Mouse (Mus musculus) embryo, embryonic 9.5 days (tissue): ENCODE data around the gene Clint1.

Source experiments
- DNase-seq: peaks from one replicate; pipeline ENCODE4 v3.0.0-alpha.2; 2017; ENCODE audit errors: extremely low spot score

The Clint1 gene

GRCm38 (mm10) chr11:45884029-45884428 is 32.2 kb downstream of the Clint1 start:
- DNase-seq = no peak

- DNase-seq = no peak
Observed at GRCm38 (mm10) chr11:45885606-45886230, 33.9 kb downstream of the Clint1 start.

GRCm38 (mm10) chr11:45886596-45886995 is 34.7 kb downstream of the Clint1 start:
- no peak for DNase-seq

- no peak for DNase-seq
Observed at GRCm38 (mm10) chr11:45888471-45889030, 36.7 kb downstream of the Clint1 start.

GRCm38 (mm10) chr11:45889981-45890380 is 38.1 kb downstream of the Clint1 start:
- DNase-seq = no peak

DNA sequence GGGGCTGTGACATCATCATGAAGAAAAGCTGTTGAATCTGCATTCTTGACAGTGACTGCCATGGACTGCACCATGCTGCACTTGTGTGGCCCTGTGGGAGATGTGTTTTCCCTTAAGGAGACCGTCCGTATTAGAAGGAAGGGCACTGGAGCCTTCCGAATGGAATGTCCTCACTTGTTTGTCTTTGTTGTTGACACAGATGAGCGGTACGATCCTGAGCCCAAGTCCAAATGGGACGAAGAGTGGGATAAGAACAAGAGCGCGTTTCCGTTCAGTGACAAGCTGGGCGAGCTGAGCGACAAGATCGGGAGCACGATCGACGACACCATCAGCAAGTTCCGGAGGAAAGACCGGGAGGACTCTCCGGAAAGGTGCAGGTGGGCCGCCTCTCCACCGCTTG is 38.6 kb downstream of the Clint1 start:
- DNase-seq = no peak

GRCm38 (mm10) chr11:45892861-45893360 is 41.1 kb downstream of the Clint1 start:
- DNase-seq = no peak

GRCm38 (mm10) chr11:45897392-45897791 is 45.5 kb downstream of the Clint1 start:
- DNase-seq = no peak

DNA sequence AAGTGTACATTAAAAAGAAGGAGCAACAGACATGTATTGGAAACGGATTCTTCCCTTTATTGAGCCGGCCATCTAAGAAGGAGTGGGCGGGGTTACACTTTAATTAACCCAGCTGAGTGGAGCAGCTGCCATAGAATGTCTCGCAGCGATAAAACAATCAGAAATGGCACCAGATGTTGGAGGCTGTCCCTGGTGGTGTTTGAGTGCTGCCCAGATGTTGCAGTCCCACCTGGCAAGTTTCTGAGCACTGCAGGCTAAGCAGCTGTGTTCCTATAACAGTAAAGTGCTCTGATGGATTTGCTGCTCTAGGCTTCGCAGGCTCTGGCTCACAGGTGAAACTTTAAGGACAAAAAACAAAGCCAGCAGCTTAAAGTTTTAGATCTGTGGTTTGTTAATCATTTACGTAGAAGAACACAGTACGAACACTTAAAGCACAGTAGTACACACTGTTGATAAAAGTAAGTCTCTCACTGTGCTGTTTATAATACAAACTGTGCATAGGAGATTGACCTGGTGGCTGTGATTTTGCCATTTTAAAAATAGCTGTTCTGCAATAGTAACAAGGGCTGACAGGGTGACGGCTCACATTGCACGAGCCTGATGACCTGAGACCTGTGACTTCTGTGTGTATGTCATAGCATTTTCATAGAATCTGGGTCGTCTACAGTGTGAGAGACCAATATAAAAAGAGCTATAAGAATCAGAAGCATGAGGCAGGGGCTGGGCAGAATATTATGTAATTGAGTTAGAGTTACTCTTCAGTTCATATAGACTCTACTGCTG is 48.6 kb downstream of the Clint1 start:
- DNase-seq = no peak

GRCm38 (mm10) chr11:45906109-45906786 is 54.4 kb downstream of the Clint1 start:
- DNase-seq = no peak

DNA sequence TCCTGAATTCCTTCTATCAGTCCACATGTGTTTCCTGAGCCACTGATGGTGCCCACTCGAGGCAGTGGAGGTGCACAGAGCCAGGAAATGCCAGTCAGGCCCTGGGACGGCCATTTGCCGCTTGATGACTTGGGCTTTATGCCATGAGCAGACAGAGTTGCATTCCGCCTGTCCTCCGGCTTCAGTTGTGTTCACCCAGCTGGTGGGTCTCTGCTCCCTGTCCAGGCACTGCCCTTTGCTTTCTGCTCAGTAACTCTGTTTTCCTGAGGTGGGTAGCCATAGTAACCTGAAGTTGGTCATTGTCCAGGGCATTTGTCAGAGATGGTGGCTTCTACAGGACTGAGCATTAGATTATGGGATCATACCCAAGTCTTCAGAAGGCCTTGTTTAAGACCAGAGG is 55.5 kb downstream of the Clint1 start:
- no peak for DNase-seq

DNA sequence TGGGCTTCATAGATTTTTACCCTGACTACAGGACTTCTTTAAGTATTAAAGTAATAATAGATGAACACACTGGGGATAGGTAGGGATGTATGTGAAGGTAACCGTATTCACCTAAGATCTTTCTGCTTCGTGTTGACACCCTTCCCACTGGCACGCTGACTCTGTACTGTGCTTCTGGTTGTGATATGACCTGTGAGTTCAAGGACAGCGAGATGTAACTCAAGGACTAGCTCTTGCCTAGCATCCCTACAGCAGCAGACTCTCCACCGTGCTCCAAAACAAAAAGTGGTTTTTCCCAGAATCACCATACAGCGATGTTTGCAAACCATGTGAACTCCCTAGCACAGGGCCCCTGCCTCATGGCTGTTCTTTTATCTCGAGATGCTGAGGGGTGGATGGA is 56.2 kb downstream of the Clint1 start:
- DNase-seq = no peak

GRCm38 (mm10) chr11:45908894-45909293 is 57.0 kb downstream of the Clint1 start:
- no peak for DNase-seq

DNA sequence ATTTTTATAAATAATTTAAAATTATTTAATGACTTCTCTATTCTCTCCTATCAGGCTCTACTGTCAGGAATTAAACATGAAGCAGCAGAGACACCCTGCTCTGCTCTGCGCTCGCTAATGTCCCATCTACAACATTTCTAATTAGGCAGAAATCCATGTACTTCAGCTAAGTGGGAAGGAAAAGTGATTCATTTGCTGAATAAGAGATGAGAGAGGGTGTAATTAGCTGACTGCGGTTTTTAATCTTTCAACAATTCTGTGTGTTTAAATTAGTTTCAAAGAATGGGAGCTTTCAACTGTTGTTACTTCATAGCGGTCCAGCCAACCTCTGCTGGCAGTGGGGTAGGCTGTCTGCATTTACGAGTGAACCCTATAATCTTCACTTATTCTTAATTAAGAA is 58.9 kb downstream of the Clint1 start:
- no peak for DNase-seq

DNA sequence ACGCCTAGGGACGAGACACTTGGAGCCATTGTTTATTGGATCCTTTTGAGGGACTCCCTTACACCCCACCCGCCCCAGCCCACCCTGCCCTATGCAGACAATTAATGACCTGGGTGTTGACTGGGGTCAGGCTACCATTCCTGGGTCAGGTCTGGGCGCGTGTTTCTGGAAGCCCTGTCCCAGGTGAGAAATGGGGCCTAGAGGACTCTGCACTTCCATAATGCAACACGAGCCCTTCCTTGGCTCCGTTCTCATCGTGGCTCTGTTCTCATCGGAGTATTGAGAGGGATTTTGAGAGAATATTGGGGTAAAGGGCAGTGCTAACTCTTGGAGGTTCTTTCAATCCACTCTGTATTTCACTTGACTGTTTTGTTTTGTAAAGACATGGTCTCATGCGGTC is 64.3 kb downstream of the Clint1 start:
- no peak for DNase-seq

GRCm38 (mm10) chr11:45918018-45918417 is 66.2 kb downstream of the Clint1 start:
- no peak for DNase-seq

- DNase-seq = no peak
Observed at GRCm38 (mm10) chr11:45918836-45919235, 67.0 kb downstream of the Clint1 start.

GRCm38 (mm10) chr11:45921026-45921425 is 69.2 kb downstream of the Clint1 start:
- DNase-seq = no peak

- peak; percentile 49 for DNase-seq
Observed at GRCm38 (mm10) chr11:45921480-45921898, 69.6 kb downstream of the Clint1 start.

DNA sequence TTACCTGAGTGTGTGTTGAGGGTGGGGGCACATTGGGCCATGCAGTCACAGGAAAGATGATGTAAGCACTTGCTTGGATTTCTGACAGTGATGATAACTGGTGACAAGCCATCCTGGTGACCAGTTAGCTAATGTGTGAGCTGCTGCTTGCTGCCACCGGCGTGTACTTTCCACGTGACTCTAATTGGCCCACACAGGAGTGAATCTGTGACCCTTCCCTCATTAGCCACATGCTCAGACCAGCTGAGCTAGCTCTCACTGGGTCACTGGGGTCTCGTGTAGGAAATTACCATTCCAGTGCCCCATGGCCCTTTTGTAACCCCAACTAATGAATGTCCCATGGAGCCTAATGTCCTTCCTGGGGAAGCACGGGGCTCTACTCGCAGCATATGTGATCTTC is 73.6 kb downstream of the Clint1 start:
- no peak for DNase-seq

GRCm38 (mm10) chr11:45926640-45927082 is 74.8 kb downstream of the Clint1 start:
- DNase-seq = peak; percentile 88

- no peak for DNase-seq
Observed at GRCm38 (mm10) chr11:45927456-45927855, 75.6 kb downstream of the Clint1 start.
